Mouse (Mus musculus) forebrain, embryonic 11.5 days (tissue): ENCODE measurements around the gene Gm3264. TPM values are rescaled to one million over a fixed set of nuclear protein-coding genes. Genes with fewer than 3 reads are reported as not detected.
"Not testable (repeated sequence)": the region's sequence is repeated elsewhere in the genome, so short reads cannot be mapped to it uniquely, and the experiment has no call there.

Experiments
- ATAC-seq: fragments of 200-750 bp; cut with Nextera tagmentation; replicated peaks from 2 replicates; pipeline ENCODE4 v1.8.0; 2017; ENCODE audit warnings: moderate TSS enrichment; ENCODE audit not compliant: low FRiP score
- DNase-seq: peaks from one replicate; pipeline ENCODE4 v3.0.0-alpha.2; 2017; ENCODE audit warnings: low spot score
- H3K27ac ChIP-seq: fragments of 300-500 bp; sonication (generic); 2 replicates; pipeline ENCODE4 v1.5.1; 2014; ENCODE audit warnings: low read depth, low read length
- H3K27me3 ChIP-seq: fragments of 300-500 bp; sonication (generic); 2 replicates; pipeline ENCODE4 v1.6.1; 2014; ENCODE audit warnings: mild to moderate bottlenecking, low read length, mixed read lengths; ENCODE audit not compliant: control insufficient read depth, insufficient read depth
- H3K36me3 ChIP-seq: fragments of 300-500 bp; sonication (generic); 2 replicates; pipeline ENCODE4 v1.6.1; 2014; ENCODE audit warnings: mild to moderate bottlenecking, low read length, moderate library complexity, mixed read lengths; ENCODE audit not compliant: control insufficient read depth, insufficient read depth
- H3K4me1 ChIP-seq: fragments of 300-500 bp; sonication (generic); replicated peaks from 2 replicates; pipeline ENCODE4 v1.6.1; 2014; ENCODE audit warnings: low read length, mixed read lengths; ENCODE audit not compliant: control insufficient read depth, insufficient read depth
- H3K4me2 ChIP-seq: fragments of 300-500 bp; sonication (generic); 2 replicates; pipeline ENCODE4 v1.6.1; 2014; ENCODE audit warnings: low read depth, mild to moderate bottlenecking, low read length, moderate library complexity, mixed read lengths; ENCODE audit not compliant: severe bottlenecking
- H3K4me3 ChIP-seq: fragments of 300-500 bp; sonication (generic); 2 replicates; pipeline ENCODE4 v1.5.1; 2014; ENCODE audit warnings: low read depth, low read length
- H3K9ac ChIP-seq: fragments of 300-500 bp; sonication (generic); 2 replicates; pipeline ENCODE4 v1.6.1; 2014; ENCODE audit warnings: low read length
- H3K9me3 ChIP-seq: fragments of 300-500 bp; sonication (generic); 2 replicates; pipeline ENCODE4 v1.6.1; 2016; ENCODE audit warnings: low read length, mixed read lengths; ENCODE audit not compliant: control insufficient read depth
- WGBS: fragments of 180-500 bp; shearing (Covaris S2); extraction: QIAGEN DNeasy Blood & Tissue Kit; methylation state at CpG from one replicate; pipeline ENCODE4 v1.1.7; 2014; 5-methylcytosine and 5-hydroxymethylcytosine counted together
- polyA plus RNA-seq: library from polyadenylated mRNA; unstranded; fragments of >200 nt; fragmentation: Nextera tagmentation; extraction: Ambion mirVana; gene quantifications from 2 replicates; pipeline ENCODE4 v1.2.1, GENCODE M21; 2014

Gene Gm3264
- 0.53 and 0.75 TPM in 2 replicates for polyA plus RNA-seq

GRCm38 (mm10) chr14:4855299-4855980 lies at the start of gene Gm3264:
Gene Gm3264 (plus strand): TSS chr14:4855576.
- H3K27me3 ChIP-seq, H3K27ac ChIP-seq, H3K9me3 ChIP-seq, ATAC-seq, H3K36me3 ChIP-seq, H3K4me1 ChIP-seq: not testable (repeated sequence)
- Histone ChIP-seq H3K9ac (peak within 1 kb of the TSS; percentile 41; the same call in 1 of the 2 replicates), H3K4me3 (peak within 1 kb of the TSS; percentile 26), H3K4me2 (peak within 1 kb of the TSS; percentile 45; the same call in 1 of the 2 replicates)
- peak; percentile 50 for DNase-seq
- 3% methylated on average over 37 of the region's 59 CpGs for WGBS

GRCm38 (mm10) chr14:4806421-4806820 lies 49.0 kb upstream of the Gm3264 start:
- not testable (repeated sequence) for H3K4me3 ChIP-seq, H3K9ac ChIP-seq, H3K4me1 ChIP-seq, DNase-seq, ATAC-seq, H3K27ac ChIP-seq, H3K36me3 ChIP-seq, H3K27me3 ChIP-seq, H3K9me3 ChIP-seq, H3K4me2 ChIP-seq
- 83% methylated on average over 6 of the region's 6 CpGs for WGBS

GRCm38 (mm10) chr14:4821950-4822349 lies 33.4 kb upstream of the Gm3264 start:
- H3K4me2 ChIP-seq, H3K4me1 ChIP-seq, H3K27me3 ChIP-seq, H3K27ac ChIP-seq, H3K4me3 ChIP-seq, ATAC-seq, H3K9me3 ChIP-seq, H3K36me3 ChIP-seq, H3K9ac ChIP-seq, DNase-seq: not testable (repeated sequence)
- WGBS: 94% methylated on average over 4 of the region's 7 CpGs

- H3K9ac ChIP-seq, ATAC-seq, H3K27me3 ChIP-seq, DNase-seq, H3K9me3 ChIP-seq, H3K4me1 ChIP-seq, H3K4me2 ChIP-seq, H3K27ac ChIP-seq, H3K36me3 ChIP-seq, H3K4me3 ChIP-seq: not testable (repeated sequence)
- WGBS: no CpG with 5 or more reads among the region's 4 CpGs
Measured at GRCm38 (mm10) chr14:4837806-4838205, 17.6 kb upstream of the Gm3264 start, which contains the start of gene Gm3269. Gene Gm3269 (plus strand): TSS chr14:4838106.

GRCm38 (mm10) chr14:4892116-4892515 lies 36.7 kb downstream of the Gm3264 start, which contains the start of gene Gm3278:
Gene Gm3278 (plus strand): TSS chr14:4892416.
- WGBS: no CpG with 5 or more reads among the region's 3 CpGs
- DNase-seq: not testable (repeated sequence)

More at GRCm38 (mm10) chr14:4892116-4892515, 36.7 kb downstream of the Gm3264 start, which contains the start of gene Gm3278:
- not testable (repeated sequence) for H3K9me3 ChIP-seq, H3K27ac ChIP-seq, H3K4me3 ChIP-seq, H3K4me1 ChIP-seq, H3K36me3 ChIP-seq, H3K27me3 ChIP-seq, H3K9ac ChIP-seq, H3K4me2 ChIP-seq, ATAC-seq

Other genes starting within 250 kb of the Gm3264 start
- gene Gm8159, start 223.2 kb upstream of the Gm3264 start, polyA plus RNA-seq: not detected in 2 replicates
- not detected in 2 replicates for gene Gm3239, start 191.4 kb upstream of the Gm3264 start, polyA plus RNA-seq
- gene Gm7876, start 146.3 kb upstream of the Gm3264 start, polyA plus RNA-seq: not detected in 2 replicates
- gene Gm3252, start 128.8 kb upstream of the Gm3264 start, polyA plus RNA-seq: 0.45 and 0.53 TPM in 2 replicates
- not detected in 2 replicates for gene Gm9602, start 79.2 kb upstream of the Gm3264 start, polyA plus RNA-seq
- gene Gm3269, start 17.5 kb upstream of the Gm3264 start, polyA plus RNA-seq: not detected in 2 replicates
- gene Gm3278, start 36.8 kb downstream of the Gm3264 start, polyA plus RNA-seq: not detected in 2 replicates
- gene Gm8297, start 128.4 kb downstream of the Gm3264 start, polyA plus RNA-seq: not detected in 2 replicates
- gene Gm3298, start 160.3 kb downstream of the Gm3264 start, polyA plus RNA-seq: not detected in 2 replicates
- gene 4930555G01Rik, start 195.1 kb downstream of the Gm3264 start, polyA plus RNA-seq: not detected in 2 replicates
- gene Gm8281, start 215.5 kb downstream of the Gm3264 start, polyA plus RNA-seq: 2.2 and 2.6 TPM in 2 replicates